Mouse (Mus musculus): Measurements from ENCODE around the gene Nrxn2. TPM values are rescaled to one million over a fixed set of nuclear protein-coding genes. Genes with fewer than 3 reads are reported as not detected.

Nrxn2 gene
- polyA plus RNA-seq, 1 experiment from 2014 or later: 41.7 TPM

GRCm38 (mm10) chr19:6448752-6449151 is 30.2 kb downstream of the Nrxn2 start:
- DNase-seq (ENCODE audit: low spot score) (no peak), ATAC-seq (no peak)
- no peaks in the 10 kb centered on the region for H3K36me3 ChIP-seq (ENCODE audit: control insufficient read depth, insufficient read depth, low read length)
- whole genome bisulfite sequencing: 44% methylated on average over 5 of the region's 5 CpGs
- no peaks in the 10 kb centered on the region for H3K27me3 ChIP-seq (replicated peaks; ENCODE audit: control insufficient read depth, insufficient read depth, low read length)
- no peak overlapping the region for H3K4me3 ChIP-seq (ENCODE audit: low read depth, low read length)
- H3K9ac ChIP-seq (ENCODE audit: low read length): no peak overlapping the region
- peaks cover 62% of the 10 kb centered on the region for H3K4me1 ChIP-seq (ENCODE audit: control insufficient read depth, insufficient read depth, low read length)
- H3K27ac ChIP-seq (ENCODE audit: low read depth, low read length): 0 out of 2 replicates have a peak overlapping the region, but pooled peaks have one; percentile 9
- H3K9me3 ChIP-seq (replicated peaks; ENCODE audit: control insufficient read depth, low read length): no peaks in the 10 kb centered on the region
- no peak overlapping the region for H3K4me2 ChIP-seq (ENCODE audit: low read length)

DNA sequence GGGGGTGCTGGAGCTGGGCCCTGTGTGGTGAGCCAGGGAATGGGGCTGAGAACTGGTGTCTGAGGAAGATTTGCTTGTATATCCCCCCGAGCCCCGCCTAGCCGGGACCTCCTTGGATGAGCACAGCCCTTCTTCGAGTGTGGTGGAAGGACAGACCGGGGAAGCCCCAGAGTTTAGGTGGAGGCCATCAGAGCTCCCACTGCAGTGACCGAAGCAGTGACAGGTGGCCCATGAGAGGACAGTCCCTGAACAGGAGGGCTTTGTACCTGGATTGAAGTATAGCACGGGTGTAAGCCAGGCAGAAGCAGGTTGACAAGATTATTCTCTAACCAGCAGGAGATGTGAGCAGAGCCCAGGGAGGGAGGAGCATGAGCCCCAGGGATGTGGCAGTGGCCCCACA is 31.3 kb downstream of the Nrxn2 start:
- H3K27ac ChIP-seq (ENCODE audit: low read depth, low read length): no peak overlapping the region
- peaks cover 62% of the 10 kb centered on the region for H3K4me1 ChIP-seq (ENCODE audit: control insufficient read depth, insufficient read depth, low read length)
- H3K27me3 ChIP-seq (replicated peaks; ENCODE audit: control insufficient read depth, insufficient read depth, low read length): no peaks in the 10 kb centered on the region
- DNase-seq (ENCODE audit: low spot score): no peak
- H3K9me3 ChIP-seq (replicated peaks; ENCODE audit: control insufficient read depth, low read length): no peaks in the 10 kb centered on the region
- ATAC-seq: no peak
- H3K4me3 ChIP-seq (ENCODE audit: low read depth, low read length): no peak overlapping the region
- 84% methylated on average over 7 of the region's 7 CpGs for WGBS
- H3K9ac ChIP-seq (ENCODE audit: low read length): no peak overlapping the region
- H3K36me3 ChIP-seq (ENCODE audit: control insufficient read depth, insufficient read depth, low read length): 0 out of 2 replicates have a peak, but pooled peaks cover 2% of the 10 kb centered on the region
- H3K4me2 ChIP-seq (ENCODE audit: low read length): no peak overlapping the region

- 0 out of 2 replicates have a peak, but pooled peaks cover 5% of the 10 kb centered on the region for H3K36me3 ChIP-seq (ENCODE audit: control insufficient read depth, insufficient read depth, low read length)
- H3K4me2 ChIP-seq (ENCODE audit: low read length): no peak overlapping the region
- no peak overlapping the region for H3K4me3 ChIP-seq (ENCODE audit: low read depth, low read length)
- 23% methylated on average over 6 of the region's 6 CpGs for WGBS
- peak; percentile 93 for DNase-seq (ENCODE audit: low spot score)
- no peak overlapping the region for H3K9ac ChIP-seq (ENCODE audit: low read length)
- no peaks in the 10 kb centered on the region for H3K9me3 ChIP-seq (replicated peaks; ENCODE audit: control insufficient read depth, low read length)
- H3K27me3 ChIP-seq (replicated peaks; ENCODE audit: control insufficient read depth, insufficient read depth, low read length): no peaks in the 10 kb centered on the region
- ATAC-seq: peak; percentile 84
- peaks cover 40% of the 10 kb centered on the region for H3K4me1 ChIP-seq (ENCODE audit: control insufficient read depth, insufficient read depth, low read length)
- peak overlapping the region; percentile 61 for H3K27ac ChIP-seq (ENCODE audit: low read depth, low read length)
Observed at GRCm38 (mm10) chr19:6452030-6452494, 33.5 kb downstream of the Nrxn2 start.

GRCm38 (mm10) chr19:6452672-6453310 is 34.3 kb downstream of the Nrxn2 start:
- H3K4me3 ChIP-seq (ENCODE audit: low read depth, low read length): no peak overlapping the region
- no peaks in the 10 kb centered on the region for H3K27me3 ChIP-seq (replicated peaks; ENCODE audit: control insufficient read depth, insufficient read depth, low read length)
- no peaks in the 10 kb centered on the region for H3K9me3 ChIP-seq (replicated peaks; ENCODE audit: control insufficient read depth, low read length)
- peak overlapping the region; percentile 72 for H3K27ac ChIP-seq (ENCODE audit: low read depth, low read length)
- ATAC-seq (no peak), DNase-seq (ENCODE audit: low spot score) (peak; percentile 61)
- 0 out of 2 replicates have a peak overlapping the region, but pooled peaks have one; percentile 35 for H3K9ac ChIP-seq (ENCODE audit: low read length)
- H3K4me2 ChIP-seq (ENCODE audit: low read length): no peak overlapping the region
- H3K4me1 ChIP-seq (ENCODE audit: control insufficient read depth, insufficient read depth, low read length): peaks cover 33% of the 10 kb centered on the region
- 46% methylated on average over 9 of the region's 9 CpGs for WGBS
- peaks cover 5% of the 10 kb centered on the region; the same call in 1 of the 2 replicates for H3K36me3 ChIP-seq (ENCODE audit: control insufficient read depth, insufficient read depth, low read length)

GRCm38 (mm10) chr19:6453349-6453748 is 34.8 kb downstream of the Nrxn2 start:
- H3K9me3 ChIP-seq (replicated peaks; ENCODE audit: control insufficient read depth, low read length): no peaks in the 10 kb centered on the region
- peaks cover 29% of the 10 kb centered on the region for H3K4me1 ChIP-seq (ENCODE audit: control insufficient read depth, insufficient read depth, low read length)
- DNase-seq (ENCODE audit: low spot score) (peak; percentile 20), ATAC-seq (no peak)
- H3K4me3 ChIP-seq (ENCODE audit: low read depth, low read length): no peak overlapping the region
- H3K27me3 ChIP-seq (replicated peaks; ENCODE audit: control insufficient read depth, insufficient read depth, low read length): no peaks in the 10 kb centered on the region
- peak overlapping the region; percentile 72 for H3K27ac ChIP-seq (ENCODE audit: low read depth, low read length)
- H3K4me2 ChIP-seq (ENCODE audit: low read length): no peak overlapping the region
- peaks cover 10% of the 10 kb centered on the region for H3K36me3 ChIP-seq (ENCODE audit: control insufficient read depth, insufficient read depth, low read length)
- 73% methylated on average over 8 of the region's 8 CpGs for WGBS
- H3K9ac ChIP-seq (ENCODE audit: low read length): 0 out of 2 replicates have a peak overlapping the region, but pooled peaks have one; percentile 40

DNA sequence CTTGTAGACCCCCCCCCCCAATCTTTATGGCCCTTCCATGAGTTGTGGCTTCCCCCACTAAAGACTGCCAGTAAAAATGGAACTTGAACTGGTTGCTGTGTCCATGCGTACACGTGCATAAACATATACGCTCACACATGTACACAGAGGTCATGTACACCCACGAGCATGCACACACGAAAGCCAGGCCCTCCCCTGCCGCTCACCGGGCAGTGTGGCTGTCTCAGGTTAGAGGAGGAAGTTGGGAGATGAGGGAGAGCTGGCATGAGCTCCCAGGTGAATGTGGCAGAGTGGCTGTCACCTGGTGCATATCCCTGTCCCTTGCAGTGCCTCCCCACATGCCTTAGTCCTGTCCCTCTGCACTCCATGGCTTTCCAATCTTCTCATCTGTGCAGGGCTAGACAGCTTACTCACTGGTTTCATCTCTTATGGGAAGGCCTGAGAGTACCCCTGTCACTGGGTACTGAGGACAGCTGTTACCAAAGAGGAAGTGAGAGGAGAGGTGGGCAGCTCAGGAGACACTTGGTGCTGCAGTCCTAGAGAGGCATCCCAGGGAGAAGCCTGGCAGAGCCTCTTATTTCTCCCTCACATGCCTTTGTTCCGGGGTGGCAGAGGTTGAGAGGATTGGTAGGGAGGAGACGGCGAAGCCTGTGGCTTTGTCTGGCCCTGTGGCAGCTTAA is 35.6 kb downstream of the Nrxn2 start:
- ATAC-seq (no peak), DNase-seq (ENCODE audit: low spot score) (no peak)
- no peak overlapping the region for H3K4me3 ChIP-seq (ENCODE audit: low read depth, low read length)
- H3K27me3 ChIP-seq (replicated peaks; ENCODE audit: control insufficient read depth, insufficient read depth, low read length): no peaks in the 10 kb centered on the region
- peaks cover 24% of the 10 kb centered on the region for H3K4me1 ChIP-seq (ENCODE audit: control insufficient read depth, insufficient read depth, low read length)
- no peak overlapping the region for H3K9ac ChIP-seq (ENCODE audit: low read length)
- H3K4me2 ChIP-seq (ENCODE audit: low read length): no peak overlapping the region
- peak overlapping the region; percentile 63 for H3K27ac ChIP-seq (ENCODE audit: low read depth, low read length)
- WGBS: 63% methylated on average over 10 of the region's 10 CpGs
- no peaks in the 10 kb centered on the region for H3K9me3 ChIP-seq (replicated peaks; ENCODE audit: control insufficient read depth, low read length)
- H3K36me3 ChIP-seq (ENCODE audit: control insufficient read depth, insufficient read depth, low read length): peaks cover 12% of the 10 kb centered on the region

DNA sequence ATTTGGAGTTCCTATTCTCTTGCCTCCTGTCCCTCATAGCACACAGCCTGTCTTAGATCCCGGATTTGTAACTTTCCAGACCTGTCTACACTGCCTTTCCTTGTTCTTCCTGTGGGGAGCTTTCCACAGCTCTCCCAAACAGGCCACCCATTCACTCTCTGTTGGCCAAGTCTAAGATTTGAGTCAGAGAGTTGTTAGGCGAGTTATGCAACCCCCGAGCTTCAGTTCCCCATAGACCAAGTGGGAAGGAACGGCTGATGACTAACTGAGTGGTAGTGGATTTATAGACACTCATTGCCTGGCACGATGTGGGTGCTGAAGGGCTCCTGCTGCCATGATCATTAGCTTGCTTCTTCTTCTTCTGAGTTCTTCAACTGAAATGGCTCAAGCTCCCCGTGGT is 41.0 kb downstream of the Nrxn2 start:
- Histone ChIP-seq H3K27ac (ENCODE audit: low read depth, low read length) (no peak overlapping the region), H3K9ac (ENCODE audit: low read length) (no peak overlapping the region), H3K4me1 (ENCODE audit: control insufficient read depth, insufficient read depth, low read length) (peaks cover 5% of the 10 kb centered on the region), H3K9me3 (replicated peaks; ENCODE audit: control insufficient read depth, low read length) (no peaks in the 10 kb centered on the region), H3K4me3 (ENCODE audit: low read depth, low read length) (no peak overlapping the region), H3K4me2 (ENCODE audit: low read length) (no peak overlapping the region), H3K27me3 (replicated peaks; ENCODE audit: control insufficient read depth, insufficient read depth, low read length) (no peaks in the 10 kb centered on the region), H3K36me3 (ENCODE audit: control insufficient read depth, insufficient read depth, low read length) (peaks cover 22% of the 10 kb centered on the region)
- DNase-seq (ENCODE audit: low spot score) (no peak), ATAC-seq (no peak)
- WGBS: 93% methylated on average over 6 of the region's 6 CpGs

- WGBS: 49% methylated on average over 6 of the region's 6 CpGs
- ATAC-seq: no peak
- Histone ChIP-seq H3K36me3 (ENCODE audit: control insufficient read depth, insufficient read depth, low read length) (peaks cover 17% of the 10 kb centered on the region), H3K4me3 (ENCODE audit: low read depth, low read length) (no peak overlapping the region), H3K9ac (ENCODE audit: low read length) (no peak overlapping the region), H3K27ac (ENCODE audit: low read depth, low read length) (no peak overlapping the region), H3K9me3 (replicated peaks; ENCODE audit: control insufficient read depth, low read length) (no peaks in the 10 kb centered on the region; the same call in 1 of the 2 replicates), H3K4me2 (ENCODE audit: low read length) (no peak overlapping the region), H3K27me3 (replicated peaks; ENCODE audit: control insufficient read depth, insufficient read depth, low read length) (no peaks in the 10 kb centered on the region), H3K4me1 (ENCODE audit: control insufficient read depth, insufficient read depth, low read length) (peaks cover 10% of the 10 kb centered on the region)
- no peak for DNase-seq (ENCODE audit: low spot score)
Observed at GRCm38 (mm10) chr19:6462841-6463240, 44.3 kb downstream of the Nrxn2 start.

Data from forebrain, embryonic 14.5 days (tissue).